Mouse (Mus musculus) neural tube, embryonic 11.5 days (tissue): ENCODE data around the gene Emc10. TPM values are rescaled to one million over a fixed set of nuclear protein-coding genes. Genes with fewer than 3 reads are reported as not detected.

Source experiments
- microRNA-seq: library from miRNA; unstranded; fragments of <30 nt; microRNA quantifications from one replicate; pipeline ENCODE4, GENCODE M21; 2016
- polyA plus RNA-seq: library from polyadenylated mRNA; unstranded; fragments of >200 nt; fragmentation: Nextera tagmentation; extraction: Ambion mirVana; gene quantifications from 2 replicates; pipeline ENCODE4 v1.2.1, GENCODE M21; 2014

Gene Emc10
- polyA plus RNA-seq, 1 experiment from 2014 or later, result 110 TPM

Small RNA genes lying within 50 kb of the gene (microRNA-seq; reads per million reads assigned to microRNA genes)
- gene Mir7052 (not detected), gene Mir7053 (not detected)

Other genes with a start within 250 kb of the Emc10 start
- 1.1 and 1.2 TPM in 2 replicates for gene 1700028J19Rik, start 249.8 kb downstream of the Emc10 start, polyA plus RNA-seq
- gene 2410002F23Rik, start 249.8 kb downstream of the Emc10 start, polyA plus RNA-seq, result 143 TPM in 2 replicates
- gene Acp4, start 239.2 kb downstream of the Emc10 start, polyA plus RNA-seq, result not detected in 2 replicates
- gene Gm15517, start 235.1 kb downstream of the Emc10 start, polyA plus RNA-seq, result not detected in 2 replicates
- 1.9 and 2.4 TPM in 2 replicates for gene Clec11a, start 189.6 kb downstream of the Emc10 start, polyA plus RNA-seq
- 4.6 and 4.7 TPM in 2 replicates for gene Shank1, start 186.3 kb downstream of the Emc10 start, polyA plus RNA-seq
- 2.9 and 3.7 TPM in 2 replicates for gene Syt3, start 112.4 kb downstream of the Emc10 start, polyA plus RNA-seq
- gene 1700008O03Rik, start 110.7 kb downstream of the Emc10 start, polyA plus RNA-seq, result 1.0 and 1.1 TPM in 2 replicates
- 7.4 and 8.0 TPM in 2 replicates for gene Lrrc4b, start 67.5 kb downstream of the Emc10 start, polyA plus RNA-seq
- gene Aspdh, start 31.1 kb downstream of the Emc10 start, polyA plus RNA-seq, result 1.2 and 1.6 TPM in 2 replicates
- 60.0 and 66.2 TPM in 2 replicates for gene Josd2, start 28.5 kb downstream of the Emc10 start, polyA plus RNA-seq
- 12.3 and 13.3 TPM in 2 replicates for gene Fam71e1, start 52 bp upstream of the Emc10 start, polyA plus RNA-seq
- 0.07 TPM in 1 of 2 replicates, not detected in the other for gene Mybpc2, start 28.1 kb upstream of the Emc10 start, polyA plus RNA-seq
- not detected in 2 replicates for gene Spib, start 35.5 kb upstream of the Emc10 start, polyA plus RNA-seq
- gene Pold1, start 52.3 kb upstream of the Emc10 start, polyA plus RNA-seq, result 62.3 and 64.8 TPM in 2 replicates
- gene Nr1h2, start 57.4 kb upstream of the Emc10 start, polyA plus RNA-seq, result 68.1 and 71.9 TPM in 2 replicates
- gene Napsa, start 75.9 kb upstream of the Emc10 start, polyA plus RNA-seq, result 0.42 and 0.49 TPM in 2 replicates
- 0.92 and 1.7 TPM in 2 replicates for gene Kcnc3, start 94.1 kb upstream of the Emc10 start, polyA plus RNA-seq
- 2.2 and 2.5 TPM in 2 replicates for gene Myh14, start 174.3 kb upstream of the Emc10 start, polyA plus RNA-seq
- gene Izumo2, start 212.2 kb upstream of the Emc10 start, polyA plus RNA-seq, result not detected in 2 replicates